Mouse (Mus musculus) MEL (cell line): ENCODE measurements at regions not wholly inside any gene's neighbourhood (a gene's known extent, or its start where the extent isn't known, plus 50 kb on each side); places are given as distances from the start of the nearest gene placed in this dataset.

ENCODE experiments used
- DNase-seq: peaks from one replicate; pipeline ENCODE4 v3.0.0; 2011; ENCODE audit warnings: low read depth, low spot score
- H3K27ac ChIP-seq: 2 replicates; pipeline ENCODE4 v1.5.1; 2012; ENCODE audit warnings: low read depth, mild to moderate bottlenecking, control low read depth, low read length, moderate library complexity; ENCODE audit not compliant: control insufficient read depth
- H3K27me3 ChIP-seq, 2 experiments: fragments of 150-350 bp in 1 of 2; sonication (generic) in 1 of 2; 2 replicates each; pipeline ENCODE4 v1.6.1; 2012; ENCODE audit warnings: low read length in 2 of 2, mild to moderate bottlenecking in 2 of 2, improper control_type of control experiment in 1 of 2, moderate library complexity in 1 of 2; ENCODE audit not compliant: insufficient read depth in 2 of 2, control insufficient read depth in 1 of 2
- H3K36me3 ChIP-seq, 2 experiments: 2 replicates each; pipeline ENCODE4 v1.6.1; 2012 to 2014; ENCODE audit warnings: low read length in 2 of 2, improper control_type of control experiment in 1 of 2, inconsistent platforms in 1 of 2, mild to moderate bottlenecking in 1 of 2; ENCODE audit not compliant: insufficient read depth in 2 of 2, control insufficient read depth in 1 of 2
- H3K4me1 ChIP-seq, 2 experiments: fragments of 150-350 bp in 1 of 2; sonication (generic) in 1 of 2; 2 replicates each; pipeline ENCODE4 v1.6.1; 2012; ENCODE audit warnings: low read length in 2 of 2, improper control_type of control experiment in 1 of 2, mild to moderate bottlenecking in 1 of 2; ENCODE audit not compliant: insufficient read depth in 2 of 2, control insufficient read depth in 1 of 2
- H3K4me3 ChIP-seq, 2 experiments: fragments of 150-350 bp in 1 of 2; sonication (generic) in 1 of 2; 2 replicates each; pipeline ENCODE4 v1.5.1; 2012; ENCODE audit warnings: low read depth in 2 of 2, low read length in 2 of 2, mild to moderate bottlenecking in 2 of 2, moderate library complexity in 2 of 2, control low read depth in 1 of 2, improper control_type of control experiment in 1 of 2; ENCODE audit not compliant: control insufficient read depth in 1 of 2, insufficient read depth in 1 of 2
- H3K79me2 ChIP-seq: 2 replicates; pipeline ENCODE4 v1.6.1; 2012; ENCODE audit warnings: mild to moderate bottlenecking, low read length, moderate library complexity; ENCODE audit not compliant: control insufficient read depth, poor library complexity, insufficient read depth
- H3K9ac ChIP-seq: 2 replicates; pipeline ENCODE4 v1.6.1; 2012; ENCODE audit warnings: low read depth, mild to moderate bottlenecking, control low read depth, low read length, moderate library complexity; ENCODE audit not compliant: control insufficient read depth, poor library complexity, severe bottlenecking
- H3K9me3 ChIP-seq: fragments of 150-350 bp; sonication (generic); replicated peaks from 2 replicates; pipeline ENCODE4 v1.6.1; 2012; ENCODE audit warnings: mild to moderate bottlenecking, low read length, improper control_type of control experiment, moderate library complexity; ENCODE audit not compliant: insufficient read depth
- CHD1 ChIP-seq: IDR thresholded peaks from 2 replicates; pipeline ENCODE4 v1.6.1; 2012; ENCODE audit warnings: low read depth, mild to moderate bottlenecking, inconsistent platforms, low read length, improper control_type of control experiment
- CHD2 ChIP-seq: IDR thresholded peaks from 2 replicates; pipeline ENCODE4 v1.6.1; 2011; ENCODE audit warnings: low read length, improper control_type of control experiment
- CTCF ChIP-seq, 3 experiments: IDR thresholded peaks in 2 of 3; conservative IDR thresholded peaks in 1 of 3; 2 replicates each; pipeline ENCODE4 v1.5.1; 2011 to 2012; ENCODE audit warnings: low read length in 3 of 3, low read depth in 2 of 3, mild to moderate bottlenecking in 2 of 3, improper control_type of control experiment in 1 of 3, inconsistent platforms in 1 of 3, mixed read lengths in 1 of 3, moderate library complexity in 1 of 3; ENCODE audit not compliant: control insufficient read depth in 1 of 3, insufficient read depth in 1 of 3, poor library complexity in 1 of 3, severe bottlenecking in 1 of 3
- E2F4 ChIP-seq: IDR thresholded peaks from 2 replicates; pipeline ENCODE4 v1.6.1; 2011; ENCODE audit warnings: low read depth, low read length, improper control_type of control experiment, borderline replicate concordance
- ETS1 ChIP-seq: IDR thresholded peaks from 2 replicates; pipeline ENCODE4 v1.6.1; 2012; ENCODE audit warnings: low read depth, mild to moderate bottlenecking, inconsistent platforms, low read length, improper control_type of control experiment, moderate library complexity
- GATA1 ChIP-seq: IDR thresholded peaks from 2 replicates; pipeline ENCODE4 v1.6.1; 2011; ENCODE audit warnings: low read depth, low read length, improper control_type of control experiment
- HCFC1 ChIP-seq: IDR thresholded peaks from 2 replicates; pipeline ENCODE4 v1.6.1; 2012; ENCODE audit warnings: low read depth, mild to moderate bottlenecking, inconsistent platforms, low read length, improper control_type of control experiment, moderate library complexity
- KAT2A ChIP-seq: conservative IDR thresholded peaks from 2 replicates; pipeline ENCODE4 v1.6.1; 2012; ENCODE audit warnings: low read depth, low read length, improper control_type of control experiment, inconsistent platforms
- MAFK ChIP-seq: IDR thresholded peaks from 2 replicates; pipeline ENCODE4 v1.6.1; 2011; ENCODE audit warnings: low read depth, mild to moderate bottlenecking, low read length, improper control_type of control experiment, borderline replicate concordance
- MAX ChIP-seq: IDR thresholded peaks from 2 replicates; pipeline ENCODE4 v1.6.1; 2011; ENCODE audit warnings: low read length, improper control_type of control experiment
- MEF2A ChIP-seq: IDR thresholded peaks from 2 replicates; pipeline ENCODE4 v1.6.1; 2014; ENCODE audit warnings: low read depth, mild to moderate bottlenecking, inconsistent platforms, low read length, improper control_type of control experiment; ENCODE audit not compliant: poor library complexity, insufficient replicate concordance, severe bottlenecking; ENCODE audit errors: extremely low read depth
- MXI1 ChIP-seq: IDR thresholded peaks from 2 replicates; pipeline ENCODE4 v1.6.1; 2011; ENCODE audit warnings: mild to moderate bottlenecking, low read depth, low read length, improper control_type of control experiment
- MYB ChIP-seq: IDR thresholded peaks from 2 replicates; pipeline ENCODE4 v1.6.1; 2011; ENCODE audit warnings: mild to moderate bottlenecking, low read depth, low read length, improper control_type of control experiment
- MYC ChIP-seq: IDR thresholded peaks from 2 replicates; pipeline ENCODE4 v1.6.1; 2011; ENCODE audit warnings: low read depth, mild to moderate bottlenecking, low read length, improper control_type of control experiment, moderate library complexity
- NELFE ChIP-seq: IDR thresholded peaks from 2 replicates; pipeline ENCODE4 v1.6.1; 2011; ENCODE audit warnings: low read depth, low read length, improper control_type of control experiment
- NRF1 ChIP-seq: IDR thresholded peaks from 2 replicates; pipeline ENCODE4 v1.6.1; 2014; ENCODE audit warnings: low read depth, mild to moderate bottlenecking, inconsistent platforms, low read length, improper control_type of control experiment, moderate library complexity; ENCODE audit not compliant: poor library complexity, insufficient read depth, severe bottlenecking
- POLR2AphosphoS5 ChIP-seq: IDR thresholded peaks from 2 replicates; pipeline ENCODE4 v1.6.1; 2012; ENCODE audit warnings: low read depth, borderline replicate concordance, mild to moderate bottlenecking, inconsistent platforms, low read length, moderate library complexity, mixed read lengths
- RAD21 ChIP-seq: IDR thresholded peaks from 2 replicates; pipeline ENCODE4 v1.6.1; 2011; ENCODE audit warnings: mild to moderate bottlenecking, low read depth, low read length, improper control_type of control experiment
- SIN3A ChIP-seq: IDR thresholded peaks from 2 replicates; pipeline ENCODE4 v1.6.1; 2012; ENCODE audit warnings: low read length, improper control_type of control experiment, inconsistent platforms
- SMC3 ChIP-seq: IDR thresholded peaks from 2 replicates; pipeline ENCODE4 v1.6.1; 2011; ENCODE audit warnings: low read depth, low read length, improper control_type of control experiment
- TAL1 ChIP-seq: IDR thresholded peaks from 2 replicates; pipeline ENCODE4 v1.6.1; 2012; ENCODE audit warnings: mild to moderate bottlenecking, inconsistent platforms, low read length, moderate library complexity, mixed read lengths
- TBP ChIP-seq: IDR thresholded peaks from 2 replicates; pipeline ENCODE4 v1.8.0; 2011; ENCODE audit warnings: low read depth, low read length, improper control_type of control experiment
- TCF12 ChIP-seq: IDR thresholded peaks from 2 replicates; pipeline ENCODE4 v1.6.1; 2014; ENCODE audit warnings: low read depth, mild to moderate bottlenecking, inconsistent platforms, low read length, improper control_type of control experiment, moderate library complexity
- UBTF ChIP-seq: IDR thresholded peaks from 2 replicates; pipeline ENCODE4 v1.6.1; 2012; ENCODE audit warnings: low read depth, mild to moderate bottlenecking, inconsistent platforms, low read length, improper control_type of control experiment, moderate library complexity, borderline replicate concordance; ENCODE audit not compliant: insufficient read depth
- USF1 ChIP-seq: IDR thresholded peaks from 2 replicates; pipeline ENCODE4 v1.6.1; 2014; ENCODE audit warnings: low read depth, mild to moderate bottlenecking, inconsistent platforms, low read length, improper control_type of control experiment, moderate library complexity
- USF2 ChIP-seq, 2 experiments: IDR thresholded peaks; 2 replicates each; pipeline ENCODE4 v1.6.1; 2011 to 2012; ENCODE audit warnings: improper control_type of control experiment in 2 of 2, low read length in 2 of 2, borderline replicate concordance in 1 of 2, inconsistent platforms in 1 of 2, low read depth in 1 of 2, mild to moderate bottlenecking in 1 of 2; ENCODE audit not compliant: insufficient read depth in 1 of 2
- ZC3H11A ChIP-seq: IDR thresholded peaks from 2 replicates; pipeline ENCODE4 v1.6.1; 2012; ENCODE audit warnings: low read depth, mild to moderate bottlenecking, inconsistent platforms, low read length, improper control_type of control experiment
- ZKSCAN1 ChIP-seq: IDR thresholded peaks from 2 replicates; pipeline ENCODE4 v1.6.1; 2012; ENCODE audit warnings: low read depth, mild to moderate bottlenecking, inconsistent platforms, low read length, improper control_type of control experiment, moderate library complexity
- ZMIZ1 ChIP-seq: IDR thresholded peaks from 2 replicates; pipeline ENCODE4 v1.6.1; 2012; ENCODE audit warnings: low read depth, mild to moderate bottlenecking, inconsistent platforms, low read length, improper control_type of control experiment, moderate library complexity

- Histone ChIP-seq H3K27me3 (peaks cover 0 to under 1% of the 10 kb centered on the region in 2 experiments; a peak in 1 of 4 replicates), H3K4me3 (no peak overlapping the region), H3K9me3 (no peaks in the 10 kb centered on the region), H3K79me2 (no peaks in the 10 kb centered on the region), H3K36me3 (no peaks in the 10 kb centered on the region), H3K9ac (no peak overlapping the region), H3K27ac (no peak overlapping the region), H3K4me1 (no peaks in the 10 kb centered on the region)
- no peak for DNase-seq
- TF ChIP-seq UBTF (no peak), ZKSCAN1 (no peak), ZMIZ1 (no peak), ZC3H11A (no peak), HCFC1 (no peak), CHD1 (no peak), TCF12 (no peak), SIN3A (no peak), MAX (no peak), E2F4 (no peak), CTCF (IDR thresholded peaks at IDR 0.05 in 2 of 3, conservative IDR thresholded peaks at IDR 0.05 in 1 of 3; ENCODE audit: control insufficient read depth in 1 of 3, insufficient read depth in 1 of 3, low read depth in 2 of 3, low read length in 3 of 3, poor library complexity in 1 of 3, severe bottlenecking in 1 of 3) (no peak), CHD2 (no peak), RAD21 (no peak), NELFE (no peak), USF2 (IDR thresholded peaks at IDR 0.05; ENCODE audit: borderline replicate concordance in 1 of 2, insufficient read depth in 1 of 2, low read depth in 1 of 2, low read length in 2 of 2) (no peak), MXI1 (no peak), SMC3 (no peak), KAT2A (no peak), USF1 (no peak)
These were observed 189.4 kb downstream of the Tle3 start for GRCm38 (mm10) chr9:61561551-61561950.

- Histone ChIP-seq H3K27me3 (peaks cover 0 to 5% of the 10 kb centered on the region in 2 experiments; a peak in 1 of 4 replicates), H3K4me1 (no peaks in the 10 kb centered on the region), H3K36me3 (no peaks in the 10 kb centered on the region), H3K9ac (no peak overlapping the region), H3K9me3 (no peaks in the 10 kb centered on the region), H3K79me2 (no peaks in the 10 kb centered on the region), H3K4me3 (no peak overlapping the region), H3K27ac (no peak overlapping the region)
- DNase-seq, result no peak
- TF ChIP-seq ZKSCAN1 (no peak), TBP (no peak), SIN3A (no peak), HCFC1 (no peak), POLR2AphosphoS5 (no peak), MAX (no peak), MAFK (no peak), RAD21 (no peak), MEF2A (no peak), USF2 (IDR thresholded peaks at IDR 0.05; ENCODE audit: borderline replicate concordance in 1 of 2, insufficient read depth in 1 of 2, low read depth in 1 of 2, low read length in 2 of 2) (no peak), CTCF (IDR thresholded peaks at IDR 0.05 in 2 of 3, conservative IDR thresholded peaks at IDR 0.05 in 1 of 3; ENCODE audit: control insufficient read depth in 1 of 3, insufficient read depth in 1 of 3, low read depth in 2 of 3, low read length in 3 of 3, poor library complexity in 1 of 3, severe bottlenecking in 1 of 3) (no peak), ZMIZ1 (no peak), ETS1 (no peak), NELFE (no peak), NRF1 (no peak), GATA1 (no peak), CHD1 (no peak), TAL1 (no peak), MYC (no peak), MYB (no peak)
These were observed 186.5 kb downstream of the Tle3 start for GRCm38 (mm10) chr9:61558621-61559020.
